Mouse (Mus musculus): ENCODE measurements around the gene Zfp764. TPM values are rescaled to one million over a fixed set of nuclear protein-coding genes. Genes with fewer than 3 reads are reported as not detected.
A peak's percentile ranks its signal among the peaks of the same experiment; 100 is the strongest.

Gene Zfp764
- total RNA-seq, 1 experiment: 3.3 TPM

DNA sequence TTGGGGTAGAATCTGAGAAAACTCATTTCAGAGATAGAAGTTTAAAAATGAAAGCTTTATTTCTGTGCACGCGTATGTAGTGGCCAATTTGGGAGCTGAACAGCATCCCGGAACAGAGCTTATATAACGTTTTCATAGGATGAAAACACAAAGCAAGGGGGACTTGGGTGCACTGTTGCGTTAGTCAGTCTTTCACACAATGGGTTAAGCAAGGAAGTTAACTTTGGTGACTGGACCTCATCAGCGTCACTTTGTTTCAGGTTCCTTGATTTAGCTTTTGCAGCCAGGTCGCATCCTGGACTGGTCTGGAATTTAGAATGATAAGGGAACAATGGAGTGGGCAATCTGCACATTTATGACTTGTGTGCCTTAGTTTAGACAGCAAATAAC is 12.7 kb downstream of the Zfp764 start:
- H3K9ac ChIP-seq (ENCODE audit: insufficient read depth, low read depth, low read length, poor library complexity, severe bottlenecking): peak overlapping the region; percentile 23; the same call in 1 of the 2 replicates
- H3K4me3 ChIP-seq (ENCODE audit: insufficient read depth in 1 of 2, low read depth in 1 of 2, low read length in 2 of 2, poor library complexity in 1 of 2, severe bottlenecking in 1 of 2): peak overlapping the region; percentile 25 to 58; a peak in 3 of 4 replicates
- in situ Hi-C loops (cut with MboI; ENCODE audit: low sequenced_read_pairs in 2 of 2, unreplicated experiment in 2 of 2): no loop called here
- peaks cover 0 to 8% of the 10 kb centered on the region in 2 experiments; a peak in 1 of 4 replicates for H3K4me1 ChIP-seq (ENCODE audit: control insufficient read depth in 2 of 2, insufficient read depth in 2 of 2, low read length in 2 of 2, poor library complexity in 1 of 2)
- H3K36me3 ChIP-seq (ENCODE audit: control insufficient read depth, insufficient read depth, low read length, poor library complexity, severe bottlenecking): no peaks in the 10 kb centered on the region
- TF ChIP-seq HCFC1 (IDR thresholded peaks at IDR 0.05; ENCODE audit: borderline replicate concordance, insufficient read depth, low read length) (no peak), ZC3H11A (IDR thresholded peaks at IDR 0.05; ENCODE audit: borderline replicate concordance, low read depth, low read length) (no peak), MAFK (IDR thresholded peaks at IDR 0.05; ENCODE audit: insufficient read depth, low read depth, low read length) (no peak), ZNF384 (IDR thresholded peaks at IDR 0.05; ENCODE audit: low read depth, low read length) (no peak), CHD2 (IDR thresholded peaks at IDR 0.05; ENCODE audit: low read depth, low read length) (no peak)
- no peak for DNase-seq (ENCODE audit: low read depth, low spot score)
- no peak overlapping the region for H3K27ac ChIP-seq (ENCODE audit: insufficient read depth, low read depth, low read length, poor library complexity, severe bottlenecking)
- H3K9me3 ChIP-seq (ENCODE audit: control insufficient read depth, insufficient read depth, low read depth, low read length): no peaks in the 10 kb centered on the region

DNA sequence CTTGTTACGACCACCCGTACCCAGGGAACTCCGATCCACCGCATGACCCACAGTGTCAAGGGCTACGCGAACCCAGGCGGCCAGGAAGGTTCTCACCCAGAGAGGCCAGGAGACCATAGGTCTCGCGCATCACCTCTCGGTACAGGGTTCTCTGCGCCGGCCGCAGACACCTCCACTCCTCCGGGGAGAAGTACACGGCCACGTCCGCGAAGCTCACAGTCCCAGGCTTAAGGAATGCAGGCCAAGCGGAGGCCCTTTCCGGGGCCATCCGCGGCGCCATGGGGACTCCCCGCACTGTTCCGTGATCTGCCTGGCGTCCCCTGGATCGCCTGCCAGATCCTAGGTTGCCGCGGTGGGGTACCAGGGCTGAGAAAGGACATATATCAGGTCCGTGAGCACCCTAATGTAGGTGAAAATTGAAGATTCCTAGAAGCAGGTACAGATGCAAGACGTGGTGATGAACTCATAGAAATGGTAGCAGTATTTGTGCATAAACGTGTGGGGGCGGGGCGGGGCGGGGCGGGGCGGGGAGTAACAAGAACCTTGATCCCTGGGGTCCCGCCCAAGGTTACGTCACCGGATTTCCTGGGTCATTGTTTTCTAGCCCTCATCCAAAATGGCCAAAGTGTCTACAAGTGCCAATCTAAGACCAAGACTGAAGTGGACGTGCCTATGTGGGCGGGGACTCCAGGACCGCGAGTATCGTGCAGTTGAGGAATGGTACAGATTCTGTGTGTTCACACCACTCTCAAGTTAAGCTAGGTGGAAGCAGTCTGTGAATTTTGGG is 13.3 kb downstream of the Zfp764 start, which contains the start of gene E430018J23Rik:
Gene E430018J23Rik (minus strand): TSS at position 473 of the 787 bp plus-strand sequence.
- in situ Hi-C loops (cut with MboI; ENCODE audit: low sequenced_read_pairs in 2 of 2, unreplicated experiment in 2 of 2): no loop called here
- TF ChIP-seq ZNF384 (IDR thresholded peaks at IDR 0.05; ENCODE audit: low read depth, low read length): no peak
- TF ChIP-seq HCFC1 (IDR thresholded peaks at IDR 0.05; ENCODE audit: borderline replicate concordance, insufficient read depth, low read length): peak; percentile 86
- TF ChIP-seq ZC3H11A (IDR thresholded peaks at IDR 0.05; ENCODE audit: borderline replicate concordance, low read depth, low read length): no peak
- TF ChIP-seq CHD2 (IDR thresholded peaks at IDR 0.05; ENCODE audit: low read depth, low read length): 0 out of 2 replicates have a peak, but pooled peaks have one; percentile 5
- TF ChIP-seq MAFK (IDR thresholded peaks at IDR 0.05; ENCODE audit: insufficient read depth, low read depth, low read length): no peak
- peak within 1 kb of the TSS; percentile 82 for H3K9ac ChIP-seq (ENCODE audit: insufficient read depth, low read depth, low read length, poor library complexity, severe bottlenecking)
- no peaks in the 10 kb centered on the region for H3K9me3 ChIP-seq (ENCODE audit: control insufficient read depth, insufficient read depth, low read depth, low read length)
- peak within 1 kb of the TSS; percentile 81 to 97 for H3K4me3 ChIP-seq (ENCODE audit: insufficient read depth in 1 of 2, low read depth in 1 of 2, low read length in 2 of 2, poor library complexity in 1 of 2, severe bottlenecking in 1 of 2)
- no peaks in the 10 kb centered on the region for H3K36me3 ChIP-seq (ENCODE audit: control insufficient read depth, insufficient read depth, low read length, poor library complexity, severe bottlenecking)
- H3K27ac ChIP-seq (ENCODE audit: insufficient read depth, low read depth, low read length, poor library complexity, severe bottlenecking): no peak within 1 kb of the TSS
- DNase-seq (ENCODE audit: low read depth, low spot score): peak; percentile 100
- peaks cover 0 to 8% of the 10 kb centered on the region in 2 experiments; a peak in 1 of 4 replicates for H3K4me1 ChIP-seq (ENCODE audit: control insufficient read depth in 2 of 2, insufficient read depth in 2 of 2, low read length in 2 of 2, poor library complexity in 1 of 2)

DNA sequence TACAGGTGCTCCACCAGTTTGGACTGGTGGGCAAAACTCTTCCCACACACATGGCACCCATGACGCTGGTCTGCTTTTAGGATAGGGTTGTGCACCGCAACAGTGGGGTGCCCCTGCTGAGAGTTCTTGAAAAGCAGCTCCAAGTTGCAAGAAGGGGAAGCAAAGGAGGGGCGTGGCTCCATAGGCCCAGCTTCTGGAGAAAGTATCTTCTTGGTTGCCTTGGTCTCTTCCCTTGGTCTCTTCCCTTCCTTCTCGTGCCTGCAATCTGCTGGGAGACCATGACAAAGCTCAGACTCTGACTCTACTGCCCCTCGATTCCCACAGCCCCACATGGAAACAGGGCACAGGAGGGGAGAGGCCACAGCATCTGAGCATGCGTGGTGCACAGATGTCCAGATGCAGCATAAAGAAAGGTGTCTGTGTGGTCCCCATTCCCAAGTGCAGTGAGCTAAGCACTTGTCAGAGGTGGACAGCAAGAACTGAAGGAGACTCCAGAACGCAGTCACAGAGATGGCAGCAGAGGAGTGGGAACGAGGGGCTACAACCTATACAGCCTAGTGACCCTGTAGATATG is 14.3 kb downstream of the Zfp764 start:
- H3K27ac ChIP-seq (ENCODE audit: insufficient read depth, low read depth, low read length, poor library complexity, severe bottlenecking): no peak overlapping the region
- no peak for DNase-seq (ENCODE audit: low read depth, low spot score)
- no peak overlapping the region; a peak in 1 of 4 replicates for H3K4me3 ChIP-seq (ENCODE audit: insufficient read depth in 1 of 2, low read depth in 1 of 2, low read length in 2 of 2, poor library complexity in 1 of 2, severe bottlenecking in 1 of 2)
- TF ChIP-seq CHD2 (IDR thresholded peaks at IDR 0.05; ENCODE audit: low read depth, low read length) (no peak), MAFK (IDR thresholded peaks at IDR 0.05; ENCODE audit: insufficient read depth, low read depth, low read length) (no peak), ZC3H11A (IDR thresholded peaks at IDR 0.05; ENCODE audit: borderline replicate concordance, low read depth, low read length) (no peak), ZNF384 (IDR thresholded peaks at IDR 0.05; ENCODE audit: low read depth, low read length) (no peak), HCFC1 (IDR thresholded peaks at IDR 0.05; ENCODE audit: borderline replicate concordance, insufficient read depth, low read length) (no peak)
- in situ Hi-C loops (cut with MboI; ENCODE audit: low sequenced_read_pairs in 2 of 2, unreplicated experiment in 2 of 2): no loop called here
- no peaks in the 10 kb centered on the region for H3K9me3 ChIP-seq (ENCODE audit: control insufficient read depth, insufficient read depth, low read depth, low read length)
- H3K9ac ChIP-seq (ENCODE audit: insufficient read depth, low read depth, low read length, poor library complexity, severe bottlenecking): no peak overlapping the region
- H3K36me3 ChIP-seq (ENCODE audit: control insufficient read depth, insufficient read depth, low read length, poor library complexity, severe bottlenecking): no peaks in the 10 kb centered on the region
- peaks cover 0 to 8% of the 10 kb centered on the region in 2 experiments; a peak in 1 of 4 replicates for H3K4me1 ChIP-seq (ENCODE audit: control insufficient read depth in 2 of 2, insufficient read depth in 2 of 2, low read length in 2 of 2, poor library complexity in 1 of 2)

DNA sequence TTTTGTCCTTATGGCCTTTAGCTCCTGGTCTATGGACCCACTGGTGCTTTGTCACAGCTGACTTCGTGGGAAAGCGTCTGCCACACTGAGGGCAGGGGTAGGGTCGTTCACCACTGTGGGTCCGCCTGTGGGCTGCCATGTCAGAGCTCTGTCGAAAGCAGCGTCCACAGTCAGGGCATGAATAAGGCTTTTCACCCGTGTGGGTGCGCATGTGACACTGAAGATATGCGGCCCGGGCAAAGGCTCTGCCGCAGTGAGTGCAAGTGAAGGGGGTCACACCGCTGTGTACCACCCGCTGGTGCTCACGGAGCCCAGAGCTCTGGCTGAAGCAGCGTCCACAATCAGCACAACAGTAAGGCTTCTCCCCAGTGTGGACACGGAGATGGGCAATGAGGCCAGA is 15.1 kb downstream of the Zfp764 start:
- TF ChIP-seq HCFC1 (IDR thresholded peaks at IDR 0.05; ENCODE audit: borderline replicate concordance, insufficient read depth, low read length): no peak
- no peak for TF ChIP-seq CHD2 (IDR thresholded peaks at IDR 0.05; ENCODE audit: low read depth, low read length)
- TF ChIP-seq MAFK (IDR thresholded peaks at IDR 0.05; ENCODE audit: insufficient read depth, low read depth, low read length): no peak
- TF ChIP-seq ZC3H11A (IDR thresholded peaks at IDR 0.05; ENCODE audit: borderline replicate concordance, low read depth, low read length): no peak
- TF ChIP-seq ZNF384 (IDR thresholded peaks at IDR 0.05; ENCODE audit: low read depth, low read length): no peak
- H3K36me3 ChIP-seq (ENCODE audit: control insufficient read depth, insufficient read depth, low read length, poor library complexity, severe bottlenecking): no peaks in the 10 kb centered on the region
- no peaks in the 10 kb centered on the region for H3K9me3 ChIP-seq (ENCODE audit: control insufficient read depth, insufficient read depth, low read depth, low read length)
- no peak for DNase-seq (ENCODE audit: low read depth, low spot score)
- no peak overlapping the region for H3K27ac ChIP-seq (ENCODE audit: insufficient read depth, low read depth, low read length, poor library complexity, severe bottlenecking)
- peaks cover 0 to 8% of the 10 kb centered on the region in 2 experiments; a peak in 1 of 4 replicates for H3K4me1 ChIP-seq (ENCODE audit: control insufficient read depth in 2 of 2, insufficient read depth in 2 of 2, low read length in 2 of 2, poor library complexity in 1 of 2)
- no peak overlapping the region for H3K9ac ChIP-seq (ENCODE audit: insufficient read depth, low read depth, low read length, poor library complexity, severe bottlenecking)
- no peak overlapping the region for H3K4me3 ChIP-seq (ENCODE audit: insufficient read depth in 1 of 2, low read depth in 1 of 2, low read length in 2 of 2, poor library complexity in 1 of 2, severe bottlenecking in 1 of 2)
- in situ Hi-C loops (cut with MboI; ENCODE audit: low sequenced_read_pairs in 2 of 2, unreplicated experiment in 2 of 2): no loop called here
